Mouse (Mus musculus) cortical plate, adult 2 months (tissue): Measurements from ENCODE around the gene Insl3. TPM values are rescaled to one million over a fixed set of nuclear protein-coding genes. Genes with fewer than 3 reads are reported as not detected.
A peak's percentile ranks its signal among the peaks of the same experiment; 100 is the strongest.
"Not testable (repeated sequence)": the region's sequence is repeated elsewhere in the genome, so short reads cannot be mapped to it uniquely, and the experiment has no call there.

Experiments
- H3K27ac ChIP-seq: fragments of 200-500 bp; 2 replicates; pipeline ENCODE4 v1.5.1; 2012; ENCODE audit warnings: low read length, control low read depth, inconsistent platforms; ENCODE audit not compliant: insufficient read depth
- H3K4me1 ChIP-seq: fragments of 200-500 bp; 2 replicates; pipeline ENCODE4 v1.6.1; 2011; ENCODE audit warnings: low read length; ENCODE audit not compliant: control insufficient read depth, insufficient read depth
- H3K4me3 ChIP-seq: fragments of 200-500 bp; 2 replicates; pipeline ENCODE4 v1.5.1; 2011; ENCODE audit warnings: mild to moderate bottlenecking, low read length, control low read depth; ENCODE audit not compliant: insufficient read depth
- CTCF ChIP-seq: fragments of 200-500 bp; IDR thresholded peaks from 2 replicates; pipeline ENCODE4 v1.5.1; 2011; ENCODE audit warnings: mild to moderate bottlenecking, control low read depth, low read length; ENCODE audit not compliant: insufficient read depth; ENCODE audit errors: extremely low read depth
- POLR2A ChIP-seq: fragments of 200-500 bp; IDR thresholded peaks from 2 replicates; pipeline ENCODE4 v1.6.1; 2011; ENCODE audit warnings: mild to moderate bottlenecking, low read length, control low read depth; ENCODE audit not compliant: insufficient read depth; ENCODE audit errors: extremely low read depth
- polyA plus RNA-seq: library from polyadenylated mRNA; depleted of rRNA; stranded (reverse); fragments of >200 nt; gene quantifications from 2 replicates; pipeline ENCODE4 v1.2.3, GENCODE M21; 2012

The Insl3 gene
- polyA plus RNA-seq, 1 experiment: 1.6 TPM

- no peak overlapping the region for H3K27ac ChIP-seq
- H3K4me1 ChIP-seq: no peaks in the 10 kb centered on the region
- H3K4me3 ChIP-seq: no peak overlapping the region
- TF ChIP-seq CTCF (no peak), POLR2A (no peak)
Observed at GRCm38 (mm10) chr8:71702923-71703322, 13.9 kb downstream of the Insl3 start.

DNA sequence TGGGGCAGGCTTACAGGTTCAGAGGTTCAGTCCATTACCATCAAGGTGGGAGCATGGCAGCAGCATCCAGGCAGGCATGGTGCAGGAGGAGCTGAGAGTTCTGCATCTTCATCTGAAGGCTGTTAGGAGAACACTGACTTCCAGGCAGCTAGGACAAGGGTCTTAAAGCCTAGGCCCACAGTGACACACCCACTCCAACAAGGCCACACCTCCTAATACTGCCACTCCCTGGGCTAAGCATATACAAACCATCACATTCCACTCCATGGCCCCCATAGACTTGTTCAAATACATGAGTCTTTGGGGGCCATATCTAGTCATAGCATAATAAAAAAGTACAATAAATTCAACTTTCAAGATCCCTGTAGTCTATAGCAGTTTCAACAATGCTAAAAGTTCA, 14.4 kb downstream of the Insl3 start:
- H3K4me1 ChIP-seq, H3K4me3 ChIP-seq, H3K27ac ChIP-seq: not testable (repeated sequence)

GRCm38 (mm10) chr8:71707874-71708273, 18.9 kb downstream of the Insl3 start:
- Histone ChIP-seq H3K27ac (no peak overlapping the region), H3K4me1 (0 out of 2 replicates have a peak, but pooled peaks cover 1% of the 10 kb centered on the region), H3K4me3 (no peak overlapping the region)
- TF ChIP-seq CTCF: peak; percentile 68
- no peak for TF ChIP-seq POLR2A

GRCm38 (mm10) chr8:71709134-71709799, 20.3 kb downstream of the Insl3 start:
- Histone ChIP-seq H3K27ac (no peak overlapping the region; the same call in 1 of the 2 replicates), H3K4me1 (0 out of 2 replicates have a peak, but pooled peaks cover 1% of the 10 kb centered on the region), H3K4me3 (no peak overlapping the region)
- TF ChIP-seq CTCF (no peak), POLR2A (no peak)

GRCm38 (mm10) chr8:71709800-71710446, 20.9 kb downstream of the Insl3 start:
- peak; percentile 82 for TF ChIP-seq CTCF
- no peak; the same call in 1 of the 2 replicates for TF ChIP-seq POLR2A
- H3K4me3 ChIP-seq: no peak overlapping the region
- H3K4me1 ChIP-seq: 0 out of 2 replicates have a peak, but pooled peaks cover 1% of the 10 kb centered on the region
- 0 out of 2 replicates have a peak overlapping the region, but pooled peaks have one; percentile 4 for H3K27ac ChIP-seq

- Histone ChIP-seq H3K27ac (peak overlapping the region; percentile 33; the same call in 1 of the 2 replicates), H3K4me3 (no peak overlapping the region), H3K4me1 (0 out of 2 replicates have a peak, but pooled peaks cover 1% of the 10 kb centered on the region)
- TF ChIP-seq CTCF (no peak), POLR2A (no peak)
Observed at GRCm38 (mm10) chr8:71711574-71711973, 22.6 kb downstream of the Insl3 start.

GRCm38 (mm10) chr8:71715531-71715930, 26.5 kb downstream of the Insl3 start:
- no peak for TF ChIP-seq CTCF
- TF ChIP-seq POLR2A: peak; percentile 29; the same call in 1 of the 2 replicates
- Histone ChIP-seq H3K27ac (no peak overlapping the region), H3K4me1 (peaks cover 17% of the 10 kb centered on the region), H3K4me3 (no peak overlapping the region)

DNA sequence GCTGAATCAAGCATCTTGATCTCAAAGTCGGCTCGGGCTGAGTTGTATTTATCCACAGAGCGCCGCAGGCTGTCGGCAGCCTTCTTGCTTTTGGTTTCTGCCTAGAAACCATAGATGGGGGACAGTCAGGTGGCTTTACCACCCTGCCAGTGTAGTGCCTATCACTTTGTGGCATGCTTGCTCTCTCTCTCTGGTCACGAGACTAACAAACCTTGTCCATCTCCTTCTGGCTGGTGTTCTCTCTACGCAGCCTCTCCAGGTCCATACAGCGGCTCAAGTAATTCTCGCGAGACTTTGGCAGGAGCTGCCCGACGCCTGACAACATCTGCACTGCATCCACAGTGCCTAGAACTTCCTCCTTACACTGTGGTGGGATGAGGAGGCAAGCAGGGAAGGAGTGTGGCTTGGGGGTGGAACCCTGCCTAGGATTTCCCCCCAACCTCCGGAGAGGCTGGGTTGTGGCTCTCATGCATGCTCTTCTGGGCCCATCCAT, 27.6 kb downstream of the Insl3 start:
- Histone ChIP-seq H3K4me3 (no peak overlapping the region), H3K27ac (no peak overlapping the region), H3K4me1 (peaks cover 19% of the 10 kb centered on the region)
- TF ChIP-seq CTCF: no peak
- TF ChIP-seq POLR2A: no peak

DNA sequence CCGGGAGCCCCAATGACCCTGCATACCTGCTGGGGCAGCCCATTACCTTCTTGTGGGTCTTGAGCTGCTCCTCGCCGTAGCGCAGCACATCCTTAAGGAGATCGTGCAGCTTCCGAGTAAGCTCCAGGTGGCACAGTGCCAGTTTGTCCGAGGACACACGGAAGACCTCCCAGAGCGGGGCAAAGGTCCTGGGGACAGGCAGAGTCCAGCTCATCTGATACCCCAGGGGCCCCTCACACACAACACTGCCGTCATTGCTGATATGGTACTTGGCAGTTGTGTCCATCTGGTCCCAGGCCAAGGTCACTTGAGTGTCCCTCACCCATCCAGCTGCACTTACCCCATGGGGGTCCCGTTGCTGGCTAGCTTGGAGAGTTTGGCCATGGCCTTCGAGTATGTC, 28.1 kb downstream of the Insl3 start:
- H3K27ac ChIP-seq: no peak overlapping the region; the same call in 1 of the 2 replicates
- peaks cover 18% of the 10 kb centered on the region for H3K4me1 ChIP-seq
- H3K4me3 ChIP-seq: no peak overlapping the region
- no peak for TF ChIP-seq CTCF
- TF ChIP-seq POLR2A: no peak

- Histone ChIP-seq H3K4me1 (peaks cover 18% of the 10 kb centered on the region), H3K27ac (no peak overlapping the region), H3K4me3 (no peak overlapping the region)
- no peak for TF ChIP-seq CTCF
- TF ChIP-seq POLR2A: no peak
Observed at GRCm38 (mm10) chr8:71718252-71718651, 29.2 kb downstream of the Insl3 start.
